Mouse (Mus musculus): Measurements from ENCODE around the gene Tlx2. TPM values are rescaled to one million over a fixed set of nuclear protein-coding genes. Genes with fewer than 3 reads are reported as not detected.

The Tlx2 gene
- total RNA-seq, 1 experiment, result 0.58 TPM

DNA sequence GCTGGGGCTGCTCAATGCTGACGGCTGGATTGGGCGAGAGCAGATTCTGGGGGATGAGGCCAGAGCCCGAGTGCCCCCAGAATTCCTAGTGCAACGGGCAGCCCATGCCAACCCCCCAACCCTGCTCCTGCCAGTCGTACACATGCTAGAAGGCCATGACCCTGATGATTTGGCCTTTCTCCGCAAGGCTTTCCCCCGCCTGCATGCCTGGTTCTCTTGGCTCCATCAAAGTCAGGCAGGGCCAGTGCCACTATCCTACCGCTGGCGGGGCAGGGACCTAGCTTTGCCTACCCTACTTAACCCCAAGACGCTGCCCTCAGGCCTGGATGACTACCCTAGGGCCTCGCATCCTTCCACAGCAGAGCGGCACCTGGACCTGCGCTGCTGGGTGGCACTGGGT, 47.5 kb upstream of the Tlx2 start:
- Histone ChIP-seq H3K4me1 (ENCODE audit: control insufficient read depth in 2 of 2, insufficient read depth in 2 of 2, low read length in 2 of 2, poor library complexity in 1 of 2) (peaks cover 3% of the 10 kb centered on the region in 2 experiments; a peak in 3 of 4 replicates), H3K9ac (ENCODE audit: insufficient read depth, low read depth, low read length, poor library complexity, severe bottlenecking) (no peak overlapping the region), H3K36me3 (ENCODE audit: control insufficient read depth, insufficient read depth, low read length, poor library complexity, severe bottlenecking) (peaks cover 4% of the 10 kb centered on the region; the same call in 1 of the 2 replicates), H3K4me3 (ENCODE audit: insufficient read depth in 1 of 2, low read depth in 1 of 2, low read length in 2 of 2, poor library complexity in 1 of 2, severe bottlenecking in 1 of 2) (no peak overlapping the region), H3K9me3 (ENCODE audit: control insufficient read depth, insufficient read depth, low read depth, low read length) (no peaks in the 10 kb centered on the region), H3K27ac (ENCODE audit: insufficient read depth, low read depth, low read length, poor library complexity, severe bottlenecking) (no peak overlapping the region)
- in situ Hi-C loops (cut with MboI; ENCODE audit: low sequenced_read_pairs in 2 of 2, unreplicated experiment in 2 of 2), result no loop called here
- no peak for DNase-seq (ENCODE audit: low read depth, low spot score)
- TF ChIP-seq CHD2 (IDR thresholded peaks at IDR 0.05; ENCODE audit: low read depth, low read length), result no peak

- TF ChIP-seq CHD2 (IDR thresholded peaks at IDR 0.05; ENCODE audit: low read depth, low read length) (no peak), ZC3H11A (IDR thresholded peaks at IDR 0.05; ENCODE audit: borderline replicate concordance, low read depth, low read length) (no peak), HCFC1 (IDR thresholded peaks at IDR 0.05; ENCODE audit: borderline replicate concordance, insufficient read depth, low read length) (no peak), ZNF384 (IDR thresholded peaks at IDR 0.05; ENCODE audit: low read depth, low read length) (no peak), MAFK (IDR thresholded peaks at IDR 0.05; ENCODE audit: insufficient read depth, low read depth, low read length) (no peak)
- Histone ChIP-seq H3K27ac (ENCODE audit: insufficient read depth, low read depth, low read length, poor library complexity, severe bottlenecking) (no peak overlapping the region), H3K4me1 (ENCODE audit: control insufficient read depth in 2 of 2, insufficient read depth in 2 of 2, low read length in 2 of 2, poor library complexity in 1 of 2) (peaks cover 0 to 3% of the 10 kb centered on the region in 2 experiments; a peak in 2 of 4 replicates), H3K9ac (ENCODE audit: insufficient read depth, low read depth, low read length, poor library complexity, severe bottlenecking) (no peak overlapping the region), H3K36me3 (ENCODE audit: control insufficient read depth, insufficient read depth, low read length, poor library complexity, severe bottlenecking) (peaks cover 4% of the 10 kb centered on the region; the same call in 1 of the 2 replicates), H3K9me3 (ENCODE audit: control insufficient read depth, insufficient read depth, low read depth, low read length) (no peaks in the 10 kb centered on the region), H3K4me3 (ENCODE audit: insufficient read depth in 1 of 2, low read depth in 1 of 2, low read length in 2 of 2, poor library complexity in 1 of 2, severe bottlenecking in 1 of 2) (no peak overlapping the region)
- no peak for DNase-seq (ENCODE audit: low read depth, low spot score)
- in situ Hi-C loops (cut with MboI; ENCODE audit: low sequenced_read_pairs in 2 of 2, unreplicated experiment in 2 of 2), result no loop called here
Measured at GRCm38 (mm10) chr6:83117165-83117438, 47.0 kb upstream of the Tlx2 start.

DNA sequence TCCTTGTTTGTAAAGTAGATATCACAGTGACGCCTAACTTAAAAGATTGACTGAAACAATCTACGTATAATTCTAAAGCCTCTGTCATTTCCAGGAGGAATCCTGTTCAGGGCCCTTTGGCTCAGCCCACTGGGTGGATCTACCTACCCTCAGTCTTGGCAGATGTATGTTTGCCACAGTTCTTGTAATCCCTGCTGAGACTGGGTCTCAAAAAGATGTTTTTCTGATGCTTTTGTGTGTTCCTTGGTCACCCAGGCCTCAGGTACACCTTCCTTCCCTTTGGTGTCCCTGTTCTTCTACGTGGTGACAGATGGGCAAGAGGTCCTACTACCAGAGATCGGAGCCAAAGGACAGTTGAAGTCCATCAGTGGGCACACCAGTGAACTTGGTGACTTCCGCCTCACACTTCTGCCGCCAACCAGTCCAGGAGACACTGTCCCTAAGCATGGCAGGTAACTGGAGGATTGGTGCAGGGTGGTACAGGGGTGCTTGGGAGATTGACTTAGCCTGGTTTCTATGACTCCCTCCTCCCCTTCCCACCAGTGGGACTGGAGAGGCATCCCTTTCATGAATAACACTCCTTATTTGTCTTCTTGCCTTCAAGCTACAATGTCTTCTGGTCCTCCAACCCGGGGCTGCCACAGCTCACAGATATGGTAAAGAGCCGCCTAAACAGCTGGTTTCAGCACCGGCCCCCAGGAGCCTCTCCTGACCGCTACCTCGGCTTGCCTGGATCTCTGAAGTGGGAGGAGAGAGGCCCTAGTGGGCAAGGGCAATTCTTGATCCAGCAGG, 46.5 kb upstream of the Tlx2 start:
- Histone ChIP-seq H3K36me3 (ENCODE audit: control insufficient read depth, insufficient read depth, low read length, poor library complexity, severe bottlenecking) (peaks cover 4% of the 10 kb centered on the region; the same call in 1 of the 2 replicates), H3K4me1 (ENCODE audit: control insufficient read depth in 2 of 2, insufficient read depth in 2 of 2, low read length in 2 of 2, poor library complexity in 1 of 2) (peaks cover 0 to 3% of the 10 kb centered on the region in 2 experiments; a peak in 2 of 4 replicates), H3K27ac (ENCODE audit: insufficient read depth, low read depth, low read length, poor library complexity, severe bottlenecking) (no peak overlapping the region), H3K9ac (ENCODE audit: insufficient read depth, low read depth, low read length, poor library complexity, severe bottlenecking) (no peak overlapping the region), H3K9me3 (ENCODE audit: control insufficient read depth, insufficient read depth, low read depth, low read length) (no peaks in the 10 kb centered on the region), H3K4me3 (ENCODE audit: insufficient read depth in 1 of 2, low read depth in 1 of 2, low read length in 2 of 2, poor library complexity in 1 of 2, severe bottlenecking in 1 of 2) (peak overlapping the region; percentile 85 to 99; a peak in 3 of 4 replicates)
- TF ChIP-seq MAFK (IDR thresholded peaks at IDR 0.05; ENCODE audit: insufficient read depth, low read depth, low read length) (no peak), ZC3H11A (IDR thresholded peaks at IDR 0.05; ENCODE audit: borderline replicate concordance, low read depth, low read length) (no peak), ZNF384 (IDR thresholded peaks at IDR 0.05; ENCODE audit: low read depth, low read length) (no peak), CHD2 (IDR thresholded peaks at IDR 0.05; ENCODE audit: low read depth, low read length) (no peak), HCFC1 (IDR thresholded peaks at IDR 0.05; ENCODE audit: borderline replicate concordance, insufficient read depth, low read length) (no peak)
- DNase-seq (ENCODE audit: low read depth, low spot score), result no peak
- in situ Hi-C loops (cut with MboI; ENCODE audit: low sequenced_read_pairs in 2 of 2, unreplicated experiment in 2 of 2), result no loop called here

DNA sequence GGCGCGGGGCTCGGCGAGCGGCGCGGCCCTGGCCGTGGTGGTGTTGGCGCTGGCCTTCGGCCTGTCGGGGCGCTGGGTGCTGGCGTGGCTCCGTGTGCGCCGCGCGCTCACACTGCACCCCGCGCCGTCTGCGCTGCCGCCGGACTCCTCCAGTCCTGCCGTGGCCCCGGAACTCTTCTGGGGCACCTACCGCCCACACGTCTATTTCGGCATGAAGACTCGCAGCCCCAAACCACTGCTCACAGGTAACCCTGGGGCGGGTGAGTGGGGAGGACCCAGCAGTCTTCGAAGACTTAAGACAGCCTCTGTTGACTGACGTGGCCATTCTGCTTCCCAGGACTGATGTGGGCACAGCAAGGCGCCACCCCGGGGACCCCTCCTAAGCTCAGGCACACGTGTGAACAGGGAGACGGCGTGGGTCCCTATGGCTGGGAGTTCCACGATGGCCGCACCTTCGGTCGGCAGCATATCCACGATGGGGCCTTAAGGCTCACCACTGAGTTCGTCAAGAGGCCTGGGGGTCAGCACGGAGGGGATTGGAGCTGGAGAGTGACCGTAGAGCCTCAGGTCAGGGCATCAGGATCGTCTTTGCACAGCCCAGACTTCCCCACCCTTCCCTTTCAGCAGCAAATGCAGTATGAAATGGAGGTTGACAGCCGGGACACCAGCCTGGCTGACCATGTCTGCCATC, 45.7 kb upstream of the Tlx2 start:
- Histone ChIP-seq H3K36me3 (ENCODE audit: control insufficient read depth, insufficient read depth, low read length, poor library complexity, severe bottlenecking) (peaks cover 4% of the 10 kb centered on the region; the same call in 1 of the 2 replicates), H3K9ac (ENCODE audit: insufficient read depth, low read depth, low read length, poor library complexity, severe bottlenecking) (peak overlapping the region; percentile 82), H3K4me1 (ENCODE audit: control insufficient read depth in 2 of 2, insufficient read depth in 2 of 2, low read length in 2 of 2, poor library complexity in 1 of 2) (peaks cover 0 to 3% of the 10 kb centered on the region in 2 experiments; a peak in 2 of 4 replicates), H3K9me3 (ENCODE audit: control insufficient read depth, insufficient read depth, low read depth, low read length) (no peaks in the 10 kb centered on the region), H3K27ac (ENCODE audit: insufficient read depth, low read depth, low read length, poor library complexity, severe bottlenecking) (no peak overlapping the region), H3K4me3 (ENCODE audit: insufficient read depth in 1 of 2, low read depth in 1 of 2, low read length in 2 of 2, poor library complexity in 1 of 2, severe bottlenecking in 1 of 2) (peak overlapping the region; percentile 85 to 99)
- in situ Hi-C loops (cut with MboI; ENCODE audit: low sequenced_read_pairs in 2 of 2, unreplicated experiment in 2 of 2), result no loop called here
- no peak for TF ChIP-seq MAFK (IDR thresholded peaks at IDR 0.05; ENCODE audit: insufficient read depth, low read depth, low read length)
- TF ChIP-seq HCFC1 (IDR thresholded peaks at IDR 0.05; ENCODE audit: borderline replicate concordance, insufficient read depth, low read length), result peak; percentile 15; the same call in 1 of the 2 replicates
- no peak for DNase-seq (ENCODE audit: low read depth, low spot score)
